In genomic region chr2:4751918-4752317, GRCm38 (mm10) we compare ENCODE assay signal across 24 mouse cellular contexts. TPM values are rescaled to one million over a fixed set of nuclear protein-coding genes. Genes with fewer than 3 reads are reported as not detected.
"Had no signal": no experiment of that assay in that cellular context is flagged by ENCODE, and none has a peak within 500 bp of the region (broad histone marks: within the 10 kb centered on the region; RNA-seq: fewer than 3 reads in every experiment).

No protein-coding gene starts in this region.

- DNase-seq: gastrocnemius, adult 2 months; gastrocnemius, postnatal 10 days; gastrocnemius, postnatal 25 days; heart, adult 18-20 months; heart, postnatal 10 days; heart, postnatal 4 days; kidney, adult 18-20 months; kidney, adult 8-10 months; kidney, postnatal 10 days; kidney, postnatal 25 days; kidney, postnatal 4 days had no signal

- H3K27me3 ChIP-seq: heart, embryonic 12.5 days; hindbrain, embryonic 12.5 days; intestine, embryonic 15.5 days; limb, embryonic 12.5 days had no signal

- H3K27ac ChIP-seq: gastrocnemius, adult 2 months; heart, embryonic 10.5 days; hindbrain, embryonic 10.5 days; hindbrain, embryonic 12.5 days; hindbrain, embryonic 14.5 days; intestine, embryonic 15.5 days; layer of hippocampus, adult 2 months; left cerebral cortex, adult 2 months; limb, embryonic 10.5 days; limb, embryonic 12.5 days had no signal

- H3K4me3 ChIP-seq: gastrocnemius, adult 2 months; heart, embryonic 10.5 days; heart, embryonic 12.5 days; hindbrain, embryonic 10.5 days; hindbrain, embryonic 12.5 days; intestine, embryonic 15.5 days; layer of hippocampus, adult 2 months; left cerebral cortex, adult 2 months; limb, embryonic 10.5 days; limb, embryonic 12.5 days had no signal

- ATAC-seq: hindbrain, embryonic 16.5 days; inflammation-experienced regulatory T-cells, adult 6 months; intestine, embryonic 15.5 days; intestine, postnatal 0 days had no signal

- H3K36me3 ChIP-seq: heart, embryonic 10.5 days; heart, embryonic 12.5 days; hindbrain, embryonic 12.5 days; intestine, embryonic 15.5 days; limb, embryonic 10.5 days; limb, embryonic 12.5 days had no signal

- H3K4me1 ChIP-seq: heart, embryonic 10.5 days; heart, embryonic 12.5 days; intestine, embryonic 15.5 days; limb, embryonic 10.5 days; limb, embryonic 12.5 days had no signal

- H3K4me2 ChIP-seq: heart, embryonic 12.5 days; hindbrain, embryonic 12.5 days; hindbrain, embryonic 14.5 days; intestine, embryonic 15.5 days; limb, embryonic 12.5 days had no signal

- H3K9ac ChIP-seq: heart, embryonic 12.5 days; hindbrain, embryonic 12.5 days; hindbrain, embryonic 14.5 days; intestine, embryonic 15.5 days; limb, embryonic 12.5 days had no signal

- H3K9me3 ChIP-seq: heart, embryonic 10.5 days; heart, embryonic 12.5 days; hindbrain, embryonic 10.5 days; hindbrain, embryonic 12.5 days; intestine, embryonic 15.5 days; limb, embryonic 10.5 days; limb, embryonic 12.5 days had no signal

RNA-seq across cellular contexts. Expression of gene Bend7, which starts 34.3 kb away (rescaled TPM):
- polyA plus RNA-seq: inflammation-experienced regulatory T-cells, adult 6 months had no signal
